17 mouse cellular contexts compared by ENCODE assay signal in genomic region chr9:101469756-101470155, GRCm38 (mm10).
"Had no signal": no experiment of that assay in that cellular context is flagged by ENCODE, and none has a peak within 500 bp of the region (broad histone marks: within the 10 kb centered on the region; RNA-seq: fewer than 3 reads in every experiment).

No protein-coding gene starts in this region.

- H3K27me3 ChIP-seq: limb, embryonic 12.5 days; liver, embryonic 13.5 days; lung, embryonic 15.5 days; megakaryocyte, embryonic 14.5 days; midbrain, embryonic 15.5 days; neural tube, embryonic 13.5 days; stomach, embryonic 15.5 days had no signal

- H3K9ac ChIP-seq: limb, embryonic 12.5 days; liver, embryonic 13.5 days; liver, postnatal 0 days; lung, embryonic 15.5 days; midbrain, embryonic 15.5 days; neural tube, embryonic 13.5 days; stomach, embryonic 15.5 days had no signal

- H3K4me1 ChIP-seq: limb, embryonic 12.5 days; liver, embryonic 13.5 days; megakaryocyte, embryonic 14.5 days; stomach, embryonic 15.5 days had no signal

- DNase-seq: kidney, postnatal 36 days; liver; liver, embryonic 13.5 days; liver, postnatal 0 days; lung, postnatal 14 days; right cerebral cortex, postnatal 14 days; thymus, adult 2 months; thymus, postnatal 36 days had no signal

- ATAC-seq: liver, postnatal 0 days; midbrain, embryonic 15.5 days had no signal

- H3K9me3 ChIP-seq: limb, embryonic 12.5 days; lung, embryonic 15.5 days; midbrain, embryonic 15.5 days; neural tube, embryonic 13.5 days; stomach, embryonic 15.5 days had no signal

- H3K36me3 ChIP-seq: limb, embryonic 12.5 days; liver, embryonic 13.5 days; lung, embryonic 15.5 days; midbrain, embryonic 15.5 days; neural tube, embryonic 13.5 days; stomach, embryonic 15.5 days had no signal

- H3K27ac ChIP-seq: kidney, postnatal 0 days; limb, embryonic 12.5 days; liver, embryonic 13.5 days; lung, embryonic 15.5 days; macrophage; midbrain, embryonic 15.5 days; neural tube, embryonic 13.5 days; stomach, embryonic 15.5 days had no signal

- H3K4me2 ChIP-seq: limb, embryonic 12.5 days; liver, embryonic 13.5 days; lung, embryonic 15.5 days; midbrain, embryonic 11.5 days; midbrain, embryonic 15.5 days; neural tube, embryonic 13.5 days; stomach, embryonic 15.5 days had no signal

- H3K4me3 ChIP-seq: limb, embryonic 12.5 days; liver, embryonic 13.5 days; lung, embryonic 15.5 days; megakaryocyte, embryonic 14.5 days; midbrain, embryonic 15.5 days; neural tube, embryonic 13.5 days; stomach, embryonic 15.5 days had no signal
